Mouse (Mus musculus) cortical plate, adult 2 months (tissue): ENCODE data around the gene Pdzd3.

ENCODE experiments used
- CTCF ChIP-seq: fragments of 200-500 bp; IDR thresholded peaks from 2 replicates; pipeline ENCODE4 v1.5.1; 2011; ENCODE audit warnings: mild to moderate bottlenecking, control low read depth, low read length; ENCODE audit not compliant: insufficient read depth; ENCODE audit errors: extremely low read depth
- POLR2A ChIP-seq: fragments of 200-500 bp; IDR thresholded peaks from 2 replicates; pipeline ENCODE4 v1.6.1; 2011; ENCODE audit warnings: mild to moderate bottlenecking, low read length, control low read depth; ENCODE audit not compliant: insufficient read depth; ENCODE audit errors: extremely low read depth

DNA sequence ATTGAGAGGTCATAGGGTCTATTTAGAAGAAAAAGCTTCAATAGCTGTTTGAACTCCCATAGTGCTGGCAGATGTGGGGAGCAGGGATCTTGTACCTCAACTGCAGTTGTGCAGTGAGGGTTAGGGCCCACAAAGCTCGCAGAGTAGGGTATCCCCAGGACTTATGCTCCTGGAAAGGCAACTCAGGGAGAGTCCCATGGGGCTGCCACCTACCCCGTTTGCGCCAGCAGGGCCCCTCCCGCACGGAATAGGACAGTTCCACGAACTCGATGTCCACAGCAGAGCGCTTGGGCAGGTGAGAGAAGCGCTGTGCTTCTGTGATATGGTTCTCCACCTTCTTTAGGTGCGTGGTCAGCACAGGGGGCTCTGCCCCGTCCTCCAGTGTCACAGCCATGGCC, 35.7 kb upstream of the Pdzd3 start:
- TF ChIP-seq CTCF (no peak), POLR2A (no peak)
